Mouse (Mus musculus) spleen, adult 2 months (tissue): Measurements from ENCODE around the gene Hist1h4a.

Experiments used
- CTCF ChIP-seq: fragments of 200-500 bp; IDR thresholded peaks from 2 replicates; pipeline ENCODE4 v1.5.1; 2011; ENCODE audit warnings: mild to moderate bottlenecking, inconsistent platforms; ENCODE audit not compliant: insufficient read depth, insufficient read length, insufficient replicate concordance; ENCODE audit errors: extremely low read depth
- POLR2A ChIP-seq: fragments of 200-500 bp; IDR thresholded peaks from 2 replicates; pipeline ENCODE4 v1.6.1; 2011; ENCODE audit warnings: low read depth, low read length, inconsistent platforms

DNA sequence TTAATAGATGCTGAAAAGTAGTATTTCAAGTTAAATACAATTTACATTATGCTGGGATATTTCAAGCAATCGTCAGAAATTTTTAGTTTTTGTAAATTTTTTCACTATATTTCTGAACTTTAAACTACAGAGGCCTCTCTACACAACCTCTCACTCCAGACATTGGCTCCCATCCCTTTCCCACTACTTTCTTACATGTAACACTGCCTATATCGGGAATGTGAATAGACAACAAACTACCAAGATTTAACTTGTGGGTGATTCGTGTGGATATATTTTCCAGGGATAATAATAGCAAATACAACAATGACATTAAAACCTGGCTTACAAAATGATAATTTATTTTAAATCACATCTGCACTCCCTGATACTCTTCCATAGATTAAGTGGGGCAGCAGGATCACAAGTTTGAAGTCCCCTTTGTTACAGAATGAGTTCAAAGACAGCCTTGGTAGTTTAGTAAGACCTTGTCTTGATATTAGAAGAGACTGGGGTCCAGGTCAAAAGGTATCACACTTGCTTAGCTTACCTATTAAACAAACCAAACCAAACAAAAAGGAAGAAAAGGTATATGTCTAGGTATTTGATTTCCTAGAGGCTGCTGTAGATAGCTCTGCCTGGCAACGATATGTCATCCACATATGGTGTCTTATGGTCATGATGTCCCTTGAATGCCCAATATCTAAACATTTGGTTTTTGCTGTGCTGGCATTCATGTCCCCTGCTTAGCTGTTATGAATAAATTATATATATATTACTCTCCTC is 7.5 kb downstream of the Hist1h4a start:
- TF ChIP-seq CTCF (no peak), POLR2A (no peak)
